Mouse (Mus musculus): Measurements from ENCODE around the gene Msi2. TPM values are rescaled to one million over a fixed set of nuclear protein-coding genes. Genes with fewer than 3 reads are reported as not detected.

The Msi2 gene
- total and polyA plus RNA-seq, 3 experiments = 36.5 to 197 (median 144) TPM

- no peak for TF ChIP-seq CTCF (IDR thresholded peaks at IDR 0.05; ENCODE audit: low read depth, low read length)
- no peak for TF ChIP-seq GATA2 (IDR thresholded peaks at IDR 0.05; ENCODE audit: borderline replicate concordance, low read depth, low read length)
- H3K4me1 ChIP-seq (ENCODE audit: insufficient read depth, low read depth, low read length) = peaks cover 67% of the 10 kb centered on the region
- DNase-seq (ENCODE audit: low spot score) = no peak
- no peak for ATAC-seq (ENCODE audit: extremely low read depth, insufficient number of reproducible peaks, low FRiP score, poor library complexity, severe bottlenecking)
- no peaks in the 10 kb centered on the region for H3K9me3 ChIP-seq (replicated peaks)
- no peaks in the 10 kb centered on the region for H3K27me3 ChIP-seq (ENCODE audit: insufficient read depth, low read length)
- H3K36me3 ChIP-seq (replicated peaks) = peaks cover 78% of the 10 kb centered on the region
- H3K4me3 ChIP-seq (ENCODE audit: low read depth, low read length) = no peak overlapping the region
Measured at GRCm38 (mm10) chr11:88548423-88548822, 169.9 kb downstream of the Msi2 start.

DNA sequence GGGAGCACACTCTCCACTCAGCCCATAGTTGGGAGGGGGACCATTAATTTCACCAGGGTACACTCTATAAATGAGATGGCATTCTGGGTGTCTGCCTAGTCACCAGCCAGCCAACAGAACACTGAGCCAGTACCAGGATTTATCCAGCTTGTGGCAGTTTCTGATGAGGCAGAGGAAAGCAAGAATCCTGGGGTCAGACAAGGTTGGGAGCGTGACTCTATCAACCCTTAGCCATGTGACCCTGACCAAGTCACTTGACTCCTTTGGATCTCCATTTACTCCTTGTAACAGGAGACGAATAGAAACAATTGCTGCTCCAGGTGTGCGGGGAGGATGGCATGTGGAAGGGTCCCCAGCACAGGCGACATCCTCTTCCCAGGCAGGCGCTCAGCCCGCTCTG, 174.5 kb downstream of the Msi2 start:
- peaks cover 76% of the 10 kb centered on the region for H3K36me3 ChIP-seq (replicated peaks)
- DNase-seq (ENCODE audit: low spot score) = no peak
- H3K4me3 ChIP-seq (ENCODE audit: low read depth, low read length) = no peak overlapping the region
- peaks cover 28% of the 10 kb centered on the region for H3K4me1 ChIP-seq (ENCODE audit: insufficient read depth, low read depth, low read length)
- no peaks in the 10 kb centered on the region for H3K27me3 ChIP-seq (ENCODE audit: insufficient read depth, low read length)
- no peak for TF ChIP-seq CTCF (IDR thresholded peaks at IDR 0.05; ENCODE audit: low read depth, low read length)
- TF ChIP-seq POLR2AphosphoS5 (IDR thresholded peaks at IDR 0.05; ENCODE audit: insufficient replicate concordance, low read depth, low read length) = no peak
- TF ChIP-seq GATA1 (IDR thresholded peaks at IDR 0.05; ENCODE audit: borderline replicate concordance, low read length) = no peak
- no peak for TF ChIP-seq TAL1 (conservative IDR thresholded peaks at IDR 0.05; ENCODE audit: low read depth, low read length)
- TF ChIP-seq GATA2 (IDR thresholded peaks at IDR 0.05; ENCODE audit: borderline replicate concordance, low read depth, low read length) = no peak
- ATAC-seq (ENCODE audit: extremely low read depth, insufficient number of reproducible peaks, low FRiP score, poor library complexity, severe bottlenecking) = no peak
- no peaks in the 10 kb centered on the region for H3K9me3 ChIP-seq (replicated peaks)

DNA sequence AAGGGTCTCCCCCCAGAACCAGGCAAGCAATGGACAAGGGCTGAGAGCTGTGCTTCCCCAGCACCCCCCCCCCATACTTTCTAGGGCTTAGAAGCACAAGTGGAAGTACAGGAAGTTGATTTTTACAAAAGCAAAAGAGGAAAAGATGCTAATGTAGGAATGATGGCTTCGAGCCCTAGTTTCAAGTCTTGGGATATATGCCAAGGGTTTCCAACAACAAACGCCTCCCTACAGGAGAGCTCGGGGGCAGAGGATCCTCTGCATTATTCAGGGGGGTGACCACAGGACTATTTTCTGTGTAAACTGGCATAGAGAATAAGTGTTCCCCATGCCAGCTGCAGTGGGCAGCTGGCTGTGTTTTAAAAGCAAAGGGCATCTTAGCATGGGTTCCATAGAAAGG, 175.5 kb downstream of the Msi2 start:
- no peak for ATAC-seq (ENCODE audit: extremely low read depth, insufficient number of reproducible peaks, low FRiP score, poor library complexity, severe bottlenecking)
- H3K4me1 ChIP-seq (ENCODE audit: insufficient read depth, low read depth, low read length) = peaks cover 22% of the 10 kb centered on the region

DNA sequence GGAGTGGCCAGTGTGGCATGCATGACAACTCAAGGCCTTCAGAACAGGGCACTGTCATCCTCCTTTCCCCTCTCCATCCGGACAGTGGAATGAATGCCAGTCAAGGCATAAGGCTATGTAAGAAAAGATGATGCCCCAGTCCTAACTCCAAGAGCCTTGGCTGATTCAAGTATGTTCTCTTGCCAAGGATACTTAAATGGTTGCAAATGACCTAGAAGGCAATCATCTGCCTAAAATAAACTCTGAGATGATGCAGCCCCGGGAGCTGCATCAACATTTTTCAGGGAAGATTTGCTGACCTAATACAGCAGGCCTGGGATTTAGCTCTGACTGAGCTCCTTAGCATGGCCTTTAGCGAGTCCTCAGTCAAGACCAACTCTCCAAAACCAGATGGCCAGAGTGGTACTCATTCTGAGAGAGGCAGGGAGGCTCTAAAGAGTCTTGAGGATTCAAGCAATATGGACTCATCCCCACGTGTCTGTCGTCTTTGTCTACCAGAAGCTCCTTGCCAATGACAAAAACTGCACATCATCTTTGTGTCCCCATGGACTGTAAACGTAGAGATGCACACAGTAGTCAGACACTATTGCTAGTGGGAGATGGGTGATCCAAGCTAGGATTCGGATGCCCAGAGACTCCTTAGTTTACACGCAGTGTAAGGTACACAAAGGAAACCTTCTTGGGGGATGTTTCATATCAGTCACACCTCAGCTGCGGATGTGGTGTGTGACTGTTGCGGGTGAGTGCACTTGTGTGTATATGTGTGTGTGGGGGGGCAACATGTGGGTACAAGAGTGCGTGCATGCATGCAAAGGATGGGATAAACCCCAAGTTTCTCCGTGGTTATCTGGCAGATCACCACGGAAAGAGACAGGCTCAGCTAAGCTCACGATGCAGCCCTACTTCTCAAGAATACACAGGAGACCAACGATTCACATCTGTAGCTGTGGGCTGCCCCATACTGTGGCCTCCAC, 176.4 kb downstream of the Msi2 start:
- Histone ChIP-seq H3K36me3 (replicated peaks) (peaks cover 75% of the 10 kb centered on the region), H3K4me1 (ENCODE audit: insufficient read depth, low read depth, low read length) (peaks cover 13% of the 10 kb centered on the region), H3K9me3 (replicated peaks) (no peaks in the 10 kb centered on the region), H3K27me3 (ENCODE audit: insufficient read depth, low read length) (no peaks in the 10 kb centered on the region), H3K4me3 (ENCODE audit: low read depth, low read length) (no peak overlapping the region)
- no peak for ATAC-seq (ENCODE audit: extremely low read depth, insufficient number of reproducible peaks, low FRiP score, poor library complexity, severe bottlenecking)
- DNase-seq (ENCODE audit: low spot score) = no peak
- TF ChIP-seq GATA1 (IDR thresholded peaks at IDR 0.05; ENCODE audit: borderline replicate concordance, low read length) (no peak), POLR2AphosphoS5 (IDR thresholded peaks at IDR 0.05; ENCODE audit: insufficient replicate concordance, low read depth, low read length) (no peak), GATA2 (IDR thresholded peaks at IDR 0.05; ENCODE audit: borderline replicate concordance, low read depth, low read length) (no peak), TAL1 (conservative IDR thresholded peaks at IDR 0.05; ENCODE audit: low read depth, low read length) (no peak), CTCF (IDR thresholded peaks at IDR 0.05; ENCODE audit: low read depth, low read length) (no peak)

More for the DNA sequence above, 175.5 kb downstream of the Msi2 start:
- H3K36me3 ChIP-seq (replicated peaks) = peaks cover 75% of the 10 kb centered on the region
- H3K27me3 ChIP-seq (ENCODE audit: insufficient read depth, low read length) = no peaks in the 10 kb centered on the region
- DNase-seq (ENCODE audit: low spot score) = no peak
- no peak for TF ChIP-seq CTCF (IDR thresholded peaks at IDR 0.05; ENCODE audit: low read depth, low read length)
- TF ChIP-seq TAL1 (conservative IDR thresholded peaks at IDR 0.05; ENCODE audit: low read depth, low read length) = no peak
- TF ChIP-seq POLR2AphosphoS5 (IDR thresholded peaks at IDR 0.05; ENCODE audit: insufficient replicate concordance, low read depth, low read length) = no peak
- no peak for TF ChIP-seq GATA2 (IDR thresholded peaks at IDR 0.05; ENCODE audit: borderline replicate concordance, low read depth, low read length)
- no peak for TF ChIP-seq GATA1 (IDR thresholded peaks at IDR 0.05; ENCODE audit: borderline replicate concordance, low read length)
- no peaks in the 10 kb centered on the region for H3K9me3 ChIP-seq (replicated peaks)
- H3K4me3 ChIP-seq (ENCODE audit: low read depth, low read length) = no peak overlapping the region

DNA sequence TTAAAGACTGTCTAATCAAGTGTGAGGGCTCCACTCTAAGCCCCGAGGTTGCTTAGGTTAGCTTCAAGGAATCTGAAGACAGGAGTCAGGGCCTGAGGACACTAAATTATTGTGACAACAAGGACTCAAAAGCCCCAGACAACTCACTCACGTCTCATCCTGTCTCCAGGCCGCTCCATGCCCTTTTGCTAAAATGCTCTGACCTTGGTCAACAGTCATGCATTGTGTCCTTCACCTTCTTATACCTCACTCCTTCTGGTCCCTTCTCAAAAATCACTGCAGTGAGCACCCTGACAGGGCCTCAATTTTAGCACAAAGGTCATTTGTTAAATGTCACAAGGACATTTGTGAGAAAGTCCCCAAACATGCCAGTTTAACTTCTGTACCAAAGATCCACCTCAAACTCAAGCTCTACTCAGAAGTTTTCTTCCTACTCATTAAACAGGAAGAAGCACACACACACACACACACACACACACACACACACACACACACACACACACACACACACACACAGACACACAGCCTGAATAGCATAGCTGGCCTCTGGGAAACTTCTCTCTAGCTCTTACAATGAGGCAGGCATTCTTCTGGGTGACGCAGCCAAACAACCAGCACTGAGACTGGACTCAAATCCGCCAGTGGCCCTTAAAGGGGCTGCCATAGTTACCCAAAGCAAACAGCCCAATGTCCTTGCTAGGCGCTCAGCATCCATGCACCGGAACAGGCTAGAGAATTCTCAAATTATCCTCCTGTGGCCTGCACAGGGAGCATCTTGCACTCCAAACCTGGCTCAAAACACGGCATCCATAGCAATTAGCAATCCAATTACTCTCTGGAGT, 178.5 kb downstream of the Msi2 start:
- DNase-seq (ENCODE audit: low spot score) = no peak
- Histone ChIP-seq H3K4me1 (ENCODE audit: insufficient read depth, low read depth, low read length) (peaks cover 15% of the 10 kb centered on the region), H3K4me3 (ENCODE audit: low read depth, low read length) (no peak overlapping the region), H3K36me3 (replicated peaks) (peaks cover 91% of the 10 kb centered on the region), H3K27me3 (ENCODE audit: insufficient read depth, low read length) (no peaks in the 10 kb centered on the region), H3K9me3 (replicated peaks) (no peaks in the 10 kb centered on the region)
- TF ChIP-seq GATA2 (IDR thresholded peaks at IDR 0.05; ENCODE audit: borderline replicate concordance, low read depth, low read length) (no peak), CTCF (IDR thresholded peaks at IDR 0.05; ENCODE audit: low read depth, low read length) (no peak), GATA1 (IDR thresholded peaks at IDR 0.05; ENCODE audit: borderline replicate concordance, low read length) (no peak), TAL1 (conservative IDR thresholded peaks at IDR 0.05; ENCODE audit: low read depth, low read length) (no peak), POLR2AphosphoS5 (IDR thresholded peaks at IDR 0.05; ENCODE audit: insufficient replicate concordance, low read depth, low read length) (no peak)
- no peak for ATAC-seq (ENCODE audit: extremely low read depth, insufficient number of reproducible peaks, low FRiP score, poor library complexity, severe bottlenecking)
